Mouse (Mus musculus) kidney, postnatal 0 days (tissue): ENCODE data around the gene Agbl2. TPM values are rescaled to one million over a fixed set of nuclear protein-coding genes. Genes with fewer than 3 reads are reported as not detected.
"Not testable (repeated sequence)": the region's sequence is repeated elsewhere in the genome, so short reads cannot be mapped to it uniquely, and the experiment has no call there.

Experiments used
- ATAC-seq: fragments of 200-750 bp; cut with Nextera tagmentation; replicated peaks from 2 replicates; pipeline ENCODE4 v1.8.0; 2017; ENCODE audit warnings: low read depth, moderate number of reproducible peaks, moderate TSS enrichment, moderate library complexity; ENCODE audit not compliant: low FRiP score
- DNase-seq: peaks from one replicate; pipeline ENCODE4 v3.0.0-alpha.2; 2016; ENCODE audit warnings: low spot score
- H3K27ac ChIP-seq: fragments of 300-500 bp; sonication (generic); 2 replicates; pipeline ENCODE4 v1.5.1; 2014; ENCODE audit warnings: mild to moderate bottlenecking
- H3K27me3 ChIP-seq: fragments of 300-500 bp; sonication (generic); 2 replicates; pipeline ENCODE4 v1.6.1; 2014; ENCODE audit warnings: low read length, mixed read lengths; ENCODE audit not compliant: insufficient read depth
- H3K36me3 ChIP-seq: fragments of 300-500 bp; sonication (generic); 2 replicates; pipeline ENCODE4 v1.6.1; 2014; ENCODE audit warnings: low read length, mixed read lengths; ENCODE audit not compliant: insufficient read depth
- H3K4me1 ChIP-seq: fragments of 300-500 bp; sonication (generic); replicated peaks from 2 replicates; pipeline ENCODE4 v1.6.1; 2014; ENCODE audit warnings: antibody characterized with exemption, low read length, mixed read lengths; ENCODE audit not compliant: insufficient read depth
- H3K4me2 ChIP-seq: fragments of 300-500 bp; sonication (generic); 2 replicates; pipeline ENCODE4 v1.6.1; 2014; ENCODE audit warnings: mild to moderate bottlenecking, low read length, moderate library complexity, mixed read lengths
- H3K4me3 ChIP-seq: fragments of 300-500 bp; sonication (generic); replicated peaks from 2 replicates; pipeline ENCODE4 v1.5.1; 2014; ENCODE audit warnings: low read depth, low read length
- H3K9ac ChIP-seq: fragments of 300-500 bp; sonication (generic); 2 replicates; pipeline ENCODE4 v1.6.1; 2014; ENCODE audit warnings: low read depth, low read length
- H3K9me3 ChIP-seq: fragments of 300-500 bp; sonication (generic); replicated peaks from 2 replicates; pipeline ENCODE4 v1.6.1; 2016; ENCODE audit warnings: low read length, inconsistent platforms, mixed read lengths
- CTCF ChIP-seq: IDR thresholded peaks from 2 replicates; pipeline ENCODE4 v1.5.1; 2016; ENCODE audit warnings: antibody characterized with exemption, low read depth, mild to moderate bottlenecking, moderate library complexity
- WGBS: fragments of 180-500 bp; shearing (Covaris S2); extraction: QIAGEN DNeasy Blood & Tissue Kit; methylation state at CpG from one replicate; pipeline ENCODE4 v1.1.7; 2014; 5-methylcytosine and 5-hydroxymethylcytosine counted together
- polyA plus RNA-seq: library from polyadenylated mRNA; unstranded; fragments of >200 nt; fragmentation: Nextera tagmentation; extraction: Ambion mirVana; gene quantifications from 2 replicates; pipeline ENCODE4 v1.2.1, GENCODE M21; 2015

The Agbl2 gene
- polyA plus RNA-seq, 1 experiment from 2014 or later: 0.89 TPM

DNA sequence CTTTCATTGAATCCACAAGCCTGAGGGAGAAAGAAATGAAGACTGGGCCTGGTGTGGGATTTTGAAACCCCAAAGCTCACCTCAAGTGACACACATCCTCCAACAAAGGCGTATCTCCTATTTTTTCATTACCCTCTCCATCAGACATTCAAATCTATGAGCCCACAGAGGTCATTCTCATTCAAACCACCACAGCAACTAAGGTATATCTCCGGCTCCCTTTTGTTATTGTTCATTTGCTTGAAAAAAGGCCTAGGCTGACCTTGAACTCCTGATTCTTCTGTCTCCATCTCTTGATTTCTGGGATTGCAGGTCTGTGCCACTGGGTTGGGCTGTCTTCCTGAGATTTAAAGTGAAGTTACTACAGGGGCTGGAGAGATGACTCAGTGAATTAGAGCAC is 40.5 kb downstream of the Agbl2 start:
- Histone ChIP-seq H3K36me3 (no peaks in the 10 kb centered on the region), H3K9me3 (no peaks in the 10 kb centered on the region), H3K4me3 (no peak overlapping the region), H3K27ac (no peak overlapping the region), H3K4me1 (no peaks in the 10 kb centered on the region), H3K4me2 (no peak overlapping the region), H3K9ac (no peak overlapping the region), H3K27me3 (no peaks in the 10 kb centered on the region)
- no peak for DNase-seq
- 83% methylated on average over 2 of the region's 2 CpGs for WGBS
- no peak for TF ChIP-seq CTCF
- ATAC-seq: no peak

DNA sequence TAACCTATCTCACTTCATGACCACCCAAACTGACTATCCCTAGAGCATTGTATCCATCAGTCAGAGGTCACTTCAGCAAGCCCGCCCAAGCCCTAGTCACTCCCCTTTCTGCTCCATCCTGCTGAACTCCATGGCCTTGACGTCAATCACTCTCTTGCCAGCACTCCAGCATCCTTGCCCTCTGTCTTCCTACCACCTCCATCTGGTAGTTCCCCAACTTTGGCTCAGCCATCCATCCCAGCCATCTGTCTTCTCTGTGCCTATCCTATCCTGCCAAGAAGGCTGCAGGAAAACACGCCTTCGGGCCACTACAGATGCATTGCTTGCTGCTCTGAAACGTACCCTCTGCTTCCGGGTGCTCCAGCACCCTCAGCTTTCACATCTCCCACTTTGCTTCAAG is 41.3 kb downstream of the Agbl2 start:
- Histone ChIP-seq H3K9me3 (no peaks in the 10 kb centered on the region), H3K4me3 (no peak overlapping the region), H3K4me2 (no peak overlapping the region), H3K4me1 (no peaks in the 10 kb centered on the region), H3K27ac (no peak overlapping the region), H3K36me3 (no peaks in the 10 kb centered on the region), H3K27me3 (no peaks in the 10 kb centered on the region), H3K9ac (no peak overlapping the region)
- WGBS: 82% methylated on average over 6 of the region's 6 CpGs
- DNase-seq (no peak), ATAC-seq (no peak)
- no peak for TF ChIP-seq CTCF

DNA sequence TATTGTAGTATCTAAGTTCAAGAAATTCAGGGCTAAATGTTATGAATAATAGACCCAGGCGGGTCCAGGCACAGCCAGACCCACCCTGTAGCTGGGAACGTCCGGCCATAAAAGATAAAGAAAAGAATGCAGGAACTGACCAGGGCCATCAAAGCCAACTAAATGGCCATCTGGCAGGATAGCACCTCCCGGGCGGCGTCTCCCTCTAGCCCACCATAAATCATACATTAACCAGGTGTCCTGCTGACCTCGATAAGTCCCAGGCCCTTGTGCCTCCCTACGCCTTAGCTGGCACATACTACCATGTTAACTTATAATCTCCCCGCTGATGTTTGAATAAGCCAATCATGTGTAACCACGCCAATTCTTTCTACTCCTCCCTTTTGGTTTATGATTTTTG is 42.0 kb downstream of the Agbl2 start:
- not testable (repeated sequence) for H3K4me1 ChIP-seq, H3K27ac ChIP-seq, H3K36me3 ChIP-seq, H3K9ac ChIP-seq, H3K4me2 ChIP-seq, H3K4me3 ChIP-seq, DNase-seq, ATAC-seq, H3K9me3 ChIP-seq, H3K27me3 ChIP-seq
- 30% methylated on average over 10 of the region's 10 CpGs for WGBS

DNA sequence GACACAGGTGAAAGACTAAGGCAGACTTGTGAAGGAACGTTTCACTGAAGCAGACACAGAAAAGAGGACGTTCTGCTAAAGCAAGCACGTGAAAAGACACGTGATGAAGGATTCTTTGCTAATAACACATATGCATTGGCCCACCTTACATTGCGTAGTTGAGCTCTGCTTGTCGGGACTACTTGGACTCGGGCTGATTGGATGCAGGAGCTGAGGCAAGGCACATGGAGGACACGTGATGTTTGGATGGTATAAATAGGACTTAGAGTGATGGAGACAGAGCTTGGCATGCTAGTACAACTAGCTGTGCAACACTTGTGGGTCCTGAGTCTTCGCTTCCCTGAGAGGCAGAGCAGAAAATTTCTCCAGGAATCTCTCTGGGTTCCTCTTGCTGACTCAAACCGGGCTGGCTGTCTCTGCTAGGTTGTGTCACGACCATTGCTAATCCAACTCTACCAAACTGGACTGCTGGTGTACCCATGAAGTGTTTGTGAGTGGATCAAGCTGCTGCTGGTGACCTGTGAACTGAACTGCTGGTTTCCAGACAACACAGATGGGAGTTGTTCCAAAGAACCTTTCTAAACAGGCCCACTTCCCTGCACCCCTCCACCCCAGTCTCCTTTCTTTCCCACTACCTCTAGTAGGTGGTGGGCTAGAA is 43.1 kb downstream of the Agbl2 start:
- no peak for ATAC-seq
- DNase-seq: no peak
- 86% methylated on average over 11 of the region's 11 CpGs for WGBS

DNA sequence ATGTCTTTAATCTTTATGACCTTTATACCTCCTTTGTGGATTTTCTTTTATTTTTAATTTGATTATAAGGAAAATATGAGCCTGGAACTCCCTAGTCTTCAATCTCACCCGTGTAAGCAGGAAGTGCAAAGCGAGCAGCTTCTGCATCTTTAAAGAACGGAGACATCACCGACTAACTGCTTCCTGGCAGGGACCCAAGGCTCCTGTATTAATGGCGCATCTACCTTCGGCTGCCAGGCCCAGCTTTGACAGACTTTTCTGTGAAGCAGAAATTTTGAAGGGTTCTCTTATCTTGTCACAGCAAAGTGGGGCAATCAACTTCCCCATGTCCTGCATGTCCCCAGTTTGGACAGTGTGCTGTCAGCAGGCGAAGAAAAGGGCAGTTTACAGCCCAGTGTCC is 46.2 kb downstream of the Agbl2 start:
- Histone ChIP-seq H3K27ac (no peak overlapping the region), H3K4me3 (no peak overlapping the region), H3K9ac (no peak overlapping the region), H3K4me2 (no peak overlapping the region), H3K36me3 (no peaks in the 10 kb centered on the region), H3K27me3 (no peaks in the 10 kb centered on the region), H3K4me1 (no peaks in the 10 kb centered on the region), H3K9me3 (no peaks in the 10 kb centered on the region)
- no peak for ATAC-seq
- WGBS: 57% methylated on average over 7 of the region's 7 CpGs
- no peak for DNase-seq
- no peak for TF ChIP-seq CTCF

More for the DNA sequence above, 43.1 kb downstream of the Agbl2 start:
- Histone ChIP-seq H3K9me3 (no peaks in the 10 kb centered on the region), H3K4me3 (no peak overlapping the region), H3K27ac (no peak overlapping the region), H3K36me3 (no peaks in the 10 kb centered on the region), H3K4me1 (no peaks in the 10 kb centered on the region), H3K9ac (no peak overlapping the region), H3K4me2 (no peak overlapping the region), H3K27me3 (no peaks in the 10 kb centered on the region)
- no peak for TF ChIP-seq CTCF

DNA sequence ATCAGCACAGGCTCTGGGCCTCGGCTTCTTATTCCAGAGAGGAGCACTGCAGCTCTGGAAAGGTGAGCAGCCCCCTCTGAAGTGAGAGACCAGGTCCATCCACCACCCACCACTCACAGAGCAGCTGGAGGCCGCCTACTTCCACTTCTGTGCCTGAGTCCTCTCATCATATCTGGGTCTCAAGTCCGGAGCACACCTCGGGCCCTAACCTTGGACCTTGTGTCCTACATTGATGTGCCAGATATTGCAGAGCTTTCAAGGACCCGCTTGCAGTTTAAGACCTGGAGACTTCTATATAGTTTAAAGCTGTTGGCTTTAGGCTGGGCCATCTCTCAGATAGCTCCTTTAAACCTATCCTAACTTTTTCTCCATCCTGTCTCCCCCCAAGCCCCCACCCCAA is 51.0 kb downstream of the Agbl2 start:
- no peaks in the 10 kb centered on the region for H3K9me3 ChIP-seq
- no peak for ATAC-seq
- H3K4me2 ChIP-seq: no peak overlapping the region
- TF ChIP-seq CTCF: no peak
- no peaks in the 10 kb centered on the region for H3K36me3 ChIP-seq
- DNase-seq: no peak
- no peak overlapping the region for H3K4me3 ChIP-seq
- H3K4me1 ChIP-seq: no peaks in the 10 kb centered on the region
- H3K27ac ChIP-seq: no peak overlapping the region
- WGBS: 78% methylated on average over 5 of the region's 5 CpGs
- no peaks in the 10 kb centered on the region for H3K27me3 ChIP-seq
- no peak overlapping the region for H3K9ac ChIP-seq

DNA sequence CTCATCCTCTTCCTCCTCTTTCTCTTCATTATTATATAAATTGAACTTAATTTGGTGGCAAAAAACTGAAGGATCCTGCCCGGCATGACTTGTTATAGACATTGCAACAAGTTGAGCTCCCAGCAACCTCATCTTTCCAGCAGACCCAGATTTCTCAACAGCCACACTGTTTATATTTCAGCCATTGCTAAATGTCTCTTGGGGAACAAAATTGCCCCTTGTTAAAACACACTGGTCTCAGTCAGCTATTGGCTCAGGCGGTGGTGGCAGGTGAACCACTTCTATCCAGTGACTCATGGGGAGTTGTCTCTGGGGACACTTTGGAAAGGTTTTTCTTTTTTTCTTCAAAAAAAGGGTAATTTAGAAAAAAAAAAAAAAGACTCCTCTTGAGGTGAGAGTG is 56.1 kb downstream of the Agbl2 start:
- ATAC-seq: no peak
- Histone ChIP-seq H3K9me3 (no peaks in the 10 kb centered on the region), H3K27me3 (no peaks in the 10 kb centered on the region), H3K4me1 (no peaks in the 10 kb centered on the region), H3K36me3 (no peaks in the 10 kb centered on the region), H3K9ac (no peak overlapping the region), H3K4me2 (no peak overlapping the region), H3K27ac (no peak overlapping the region), H3K4me3 (no peak overlapping the region)
- DNase-seq: no peak
- WGBS: 87% methylated on average over 2 of the region's 2 CpGs
- no peak for TF ChIP-seq CTCF
